Mouse (Mus musculus) G1E-ER4 (cell line): ENCODE results near the gene Gkn3. TPM values are rescaled to one million over a fixed set of nuclear protein-coding genes. Genes with fewer than 3 reads are reported as not detected.

Source experiments
- GATA1 ChIP-seq: IDR thresholded peaks from one replicate; pipeline ENCODE4 v1.8.0; 2012; ENCODE audit warnings: low read length, inconsistent platforms
- polyA plus RNA-seq: library from polyadenylated mRNA; stranded (reverse); fragments of >175 nt; gene quantifications from 2 replicates; pipeline ENCODE4 v1.2.3, GENCODE M21; 2012

Gene Gkn3
- not detected in 2 replicates for polyA plus RNA-seq

DNA sequence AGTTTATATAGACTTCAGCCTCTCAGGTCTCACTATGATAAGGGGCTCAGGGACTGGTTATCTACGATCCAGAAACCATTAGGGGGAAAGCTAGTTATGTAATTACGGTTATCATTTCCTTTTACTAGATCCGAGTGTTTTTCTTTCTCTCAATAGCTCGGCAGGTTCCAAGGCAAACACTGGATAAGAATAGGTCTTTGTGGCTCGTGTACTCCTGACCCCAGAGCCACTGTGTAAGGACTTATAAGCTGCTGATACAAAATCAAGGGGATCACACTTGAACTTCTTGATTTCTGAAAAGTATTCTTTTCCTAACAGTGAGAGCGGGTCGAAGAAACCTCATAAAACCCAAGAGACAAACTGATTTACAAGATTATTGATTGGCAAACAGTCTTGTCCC is at the start of gene Gkn3:
TSS of gene Gkn3 (minus strand) at position 59 of the 400 bp plus-strand sequence.
- no peak for TF ChIP-seq GATA1

GRCm38 (mm10) chr6:87436745-87437144 is 48.0 kb upstream of the Gkn3 start:
- TF ChIP-seq GATA1: no peak

DNA sequence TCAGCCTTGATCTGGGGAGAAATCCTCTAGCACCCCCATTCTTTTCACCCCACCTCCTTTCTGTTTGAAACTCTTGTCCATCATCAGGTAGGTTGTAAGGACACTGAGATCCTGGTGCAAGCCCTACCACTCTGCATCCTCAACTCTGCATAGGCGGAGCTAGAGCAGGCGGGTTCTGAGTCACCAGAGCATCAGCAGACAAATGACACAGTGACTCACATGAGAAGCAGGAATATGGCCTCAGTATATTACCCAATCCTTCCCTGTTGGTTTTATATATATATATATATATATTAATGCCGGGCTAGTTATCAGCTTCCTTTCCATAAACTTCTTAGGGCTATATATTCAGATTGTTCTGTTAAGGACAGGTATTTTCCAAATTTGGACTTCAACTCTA is 47.1 kb upstream of the Gkn3 start:
- TF ChIP-seq GATA1: no peak

DNA sequence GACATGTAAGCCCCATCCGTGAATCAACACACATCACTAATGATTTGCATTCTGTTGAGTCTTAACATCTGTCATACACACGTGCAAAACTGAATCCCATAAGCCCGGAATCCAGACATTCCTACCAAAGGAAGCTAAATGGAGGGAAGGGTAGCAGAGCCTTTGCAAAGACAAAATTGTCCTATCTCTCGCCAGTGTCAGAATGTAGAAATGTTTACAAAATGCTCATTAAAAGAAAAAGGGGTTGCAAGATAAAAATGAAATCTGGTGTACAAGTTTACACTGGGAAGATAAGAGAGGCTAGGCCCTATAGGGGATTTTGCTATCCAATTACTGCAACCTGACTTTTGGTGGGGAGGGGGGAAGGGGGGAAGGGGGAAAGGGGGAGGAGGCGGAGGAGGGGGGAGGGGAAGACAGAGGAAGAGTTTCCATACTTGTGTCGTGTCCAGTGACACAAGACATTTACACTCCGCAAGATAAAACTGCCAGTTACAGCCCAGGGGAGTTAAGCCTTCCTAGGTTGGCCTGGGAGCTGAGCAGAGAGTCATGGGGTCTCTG is 39.8 kb upstream of the Gkn3 start, which contains the start of gene Bmp10:
TSS of gene Bmp10 (plus strand) at position 508 of the 558 bp plus-strand sequence.
- TF ChIP-seq GATA1: no peak

- TF ChIP-seq GATA1: no peak
These were observed 38.9 kb upstream of the Gkn3 start for GRCm38 (mm10) chr6:87427616-87428015.

- TF ChIP-seq GATA1: no peak
These were observed 38.2 kb upstream of the Gkn3 start for GRCm38 (mm10) chr6:87426954-87427353.

- TF ChIP-seq GATA1: no peak
These were observed 35.5 kb upstream of the Gkn3 start for GRCm38 (mm10) chr6:87424037-87424816.

DNA sequence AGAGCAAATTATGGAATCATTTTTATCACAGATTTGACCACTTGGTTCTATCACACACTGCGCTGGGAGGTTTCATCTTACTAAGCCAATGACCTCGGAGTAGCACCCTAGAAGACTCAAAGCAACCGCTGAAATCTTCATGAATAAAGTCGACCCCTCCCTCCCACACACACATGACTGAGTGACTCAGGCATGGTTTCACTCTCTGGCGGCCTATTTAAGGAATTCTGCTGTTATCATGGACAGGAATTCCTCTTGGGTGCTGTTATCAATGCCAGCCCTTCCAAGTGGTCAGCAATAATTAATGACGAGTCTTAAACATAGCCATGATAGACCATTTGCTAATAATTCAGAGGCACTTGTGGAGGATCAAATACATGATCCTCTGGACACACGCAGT is 33.6 kb upstream of the Gkn3 start:
- no peak for TF ChIP-seq GATA1

DNA sequence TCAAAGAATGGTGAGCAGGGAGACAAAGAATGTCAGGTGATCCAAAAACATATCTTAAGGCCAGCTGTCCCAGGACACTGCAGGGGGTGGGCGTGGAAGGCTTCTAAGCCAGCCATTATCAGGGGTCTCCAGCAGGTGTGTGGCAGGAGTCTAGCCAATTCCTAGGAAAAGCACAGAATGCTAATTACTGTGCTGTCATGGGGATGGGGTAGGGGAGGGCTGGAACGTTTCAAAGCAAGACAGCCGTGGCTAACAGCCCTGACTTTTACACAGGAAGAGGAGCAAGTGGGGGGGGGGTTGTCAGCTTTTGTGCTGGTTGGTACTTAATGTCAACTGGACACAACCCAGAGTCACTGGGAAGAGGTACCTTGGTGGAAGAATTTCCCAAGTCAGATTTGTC is 23.3 kb upstream of the Gkn3 start:
- TF ChIP-seq GATA1: no peak

- no peak for TF ChIP-seq GATA1
These were observed 12.7 kb upstream of the Gkn3 start for GRCm38 (mm10) chr6:87401456-87401855.

DNA sequence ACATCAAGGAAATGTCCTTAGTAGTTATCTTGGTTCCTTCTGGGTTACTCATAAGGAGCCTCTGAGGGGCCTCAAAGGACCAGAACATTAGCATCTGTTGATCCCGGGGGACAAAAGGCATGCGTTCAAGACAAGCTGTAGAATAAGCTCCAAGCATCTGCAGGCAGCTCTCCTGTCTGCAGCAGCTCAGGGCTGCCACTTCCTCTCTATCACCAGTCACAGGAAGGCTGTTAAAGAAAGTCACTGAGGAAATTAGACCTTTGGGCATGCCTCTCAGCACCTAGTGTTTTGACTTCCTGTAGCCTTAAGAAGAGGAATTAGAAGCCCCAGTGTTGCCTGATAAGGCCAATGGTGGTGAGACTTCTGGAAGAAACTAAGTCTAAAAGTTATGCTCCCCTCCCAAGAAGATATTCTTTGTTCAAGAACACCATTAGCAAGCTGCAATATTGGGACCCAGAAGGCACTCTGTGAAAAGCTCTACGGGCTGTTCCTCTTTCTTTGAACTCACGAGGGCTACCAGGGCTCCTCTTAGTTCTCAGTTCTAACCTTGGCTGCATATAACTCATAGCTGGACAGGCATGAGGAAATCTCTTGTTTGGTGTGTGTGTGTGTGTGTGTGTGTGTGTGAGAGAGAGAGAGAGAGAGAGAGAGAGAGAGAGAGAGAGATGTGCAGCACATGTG is 11.3 kb upstream of the Gkn3 start:
- TF ChIP-seq GATA1: no peak

- no peak for TF ChIP-seq GATA1
These were observed 10.4 kb upstream of the Gkn3 start for GRCm38 (mm10) chr6:87399137-87399536.

- TF ChIP-seq GATA1: no peak
These were observed 6.0 kb upstream of the Gkn3 start for GRCm38 (mm10) chr6:87394783-87395182.

GRCm38 (mm10) chr6:87393466-87394205 is 4.9 kb upstream of the Gkn3 start:
- no peak for TF ChIP-seq GATA1

GRCm38 (mm10) chr6:87389455-87389989 is 787 bp upstream of the Gkn3 start:
- TF ChIP-seq GATA1: no peak

DNA sequence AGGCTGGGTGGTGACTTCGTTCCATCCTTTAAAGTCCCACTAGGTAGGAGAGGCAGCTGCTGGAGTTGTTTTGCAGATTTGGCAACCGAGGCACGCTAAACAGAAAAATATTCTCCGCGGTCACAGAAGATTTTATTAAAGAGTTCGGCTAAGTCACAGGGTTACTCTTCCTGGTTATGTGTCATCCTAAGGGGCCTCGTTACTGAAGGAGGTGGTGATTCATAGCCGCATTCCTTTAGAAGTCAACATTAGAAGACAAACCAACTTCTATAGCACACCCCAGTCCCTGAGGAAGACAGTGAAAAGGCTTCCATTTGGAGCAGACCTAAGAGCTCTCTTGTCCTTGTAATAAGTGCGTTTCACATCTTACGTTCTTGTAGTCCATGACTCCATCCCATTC is 2.1 kb downstream of the Gkn3 start:
- no peak for TF ChIP-seq GATA1
